Mouse (Mus musculus): Measurements from ENCODE around the gene Gucy2c. TPM values are rescaled to one million over a fixed set of nuclear protein-coding genes. Genes with fewer than 3 reads are reported as not detected.
"Not testable (repeated sequence)": the region's sequence is repeated elsewhere in the genome, so short reads cannot be mapped to it uniquely, and the experiment has no call there.

The Gucy2c gene
- total RNA-seq, 2 experiments from 2014 or later, result 0.39 to 0.41 TPM

- intact Hi-C loops (cut with DNase I), result no loop called here
- no peak for DNase-seq (ENCODE audit: extremely low spot score in 1 of 2, low spot score in 2 of 2)
Measured at GRCm38 (mm10) chr6:136805409-136805775, 23.8 kb upstream of the Gucy2c start.

- DNase-seq (ENCODE audit: extremely low spot score in 1 of 2, low spot score in 2 of 2), result no peak
- intact Hi-C loops (cut with DNase I), result no loop called here
Measured at GRCm38 (mm10) chr6:136804705-136805408, 23.3 kb upstream of the Gucy2c start.

GRCm38 (mm10) chr6:136803739-136804633 is 22.4 kb upstream of the Gucy2c start, which contains the start of gene Hist4h4:
Hist4h4 (minus strand) TSS chr6:136804415.
- intact Hi-C loops (cut with DNase I), result no loop called here
- peak; percentile 93 to 98 for DNase-seq (ENCODE audit: extremely low spot score in 1 of 2, low spot score in 2 of 2)

GRCm38 (mm10) chr6:136803093-136803738 is 21.7 kb upstream of the Gucy2c start:
- no peak for DNase-seq (ENCODE audit: extremely low spot score in 1 of 2, low spot score in 2 of 2)
- intact Hi-C loops (cut with DNase I), result no loop called here

- DNase-seq (ENCODE audit: extremely low spot score in 1 of 2, low spot score in 2 of 2), result no peak
- intact Hi-C loops (cut with DNase I), result no loop called here
Measured at GRCm38 (mm10) chr6:136801274-136801673, 19.7 kb upstream of the Gucy2c start.

GRCm38 (mm10) chr6:136800710-136801109 is 19.1 kb upstream of the Gucy2c start:
- intact Hi-C loops (cut with DNase I), result no loop called here

GRCm38 (mm10) chr6:136797874-136798693 is 16.5 kb upstream of the Gucy2c start:
- DNase-seq (ENCODE audit: extremely low spot score in 1 of 2, low spot score in 2 of 2); intact Hi-C loops (cut with DNase I): not testable (repeated sequence)

More at GRCm38 (mm10) chr6:136800710-136801109, 19.1 kb upstream of the Gucy2c start:
- no peak for DNase-seq (ENCODE audit: extremely low spot score in 1 of 2, low spot score in 2 of 2)

GRCm38 (mm10) chr6:136795850-136796249 is 14.3 kb upstream of the Gucy2c start:
- DNase-seq (ENCODE audit: extremely low spot score in 1 of 2, low spot score in 2 of 2), result no peak
- intact Hi-C loops (cut with DNase I), result no loop called here

GRCm38 (mm10) chr6:136795110-136795509 is 13.5 kb upstream of the Gucy2c start:
- DNase-seq (ENCODE audit: extremely low spot score in 1 of 2, low spot score in 2 of 2), result no peak
- intact Hi-C loops (cut with DNase I), result no loop called here

GRCm38 (mm10) chr6:136793831-136794525 is 12.4 kb upstream of the Gucy2c start:
- DNase-seq (ENCODE audit: extremely low spot score in 1 of 2, low spot score in 2 of 2), result no peak
- intact Hi-C loops (cut with DNase I), result no loop called here

- intact Hi-C loops (cut with DNase I), result no loop called here
- no peak for DNase-seq (ENCODE audit: extremely low spot score in 1 of 2, low spot score in 2 of 2)
Measured at GRCm38 (mm10) chr6:136792884-136793758, 11.6 kb upstream of the Gucy2c start.

- peak in 1 of 2 experiments; percentile 37 for DNase-seq (ENCODE audit: extremely low spot score in 1 of 2, low spot score in 2 of 2)
- intact Hi-C loops (cut with DNase I), result no loop called here
Measured at GRCm38 (mm10) chr6:136789391-136789971, 7.9 kb upstream of the Gucy2c start.

GRCm38 (mm10) chr6:136782761-136783160 is 1.2 kb upstream of the Gucy2c start:
- intact Hi-C loops (cut with DNase I), result no loop called here
- DNase-seq (ENCODE audit: extremely low spot score in 1 of 2, low spot score in 2 of 2), result peak in 1 of 2 experiments; percentile 40

- no peak for DNase-seq (ENCODE audit: extremely low spot score in 1 of 2, low spot score in 2 of 2)
- intact Hi-C loops (cut with DNase I), result no loop called here
Measured at GRCm38 (mm10) chr6:136782146-136782545, 581 bp upstream of the Gucy2c start.

GRCm38 (mm10) chr6:136776392-136776791 is 5.2 kb downstream of the Gucy2c start:
- no peak for DNase-seq (ENCODE audit: extremely low spot score in 1 of 2, low spot score in 2 of 2)
- intact Hi-C loops (cut with DNase I), result no loop called here

GRCm38 (mm10) chr6:136769859-136770258 is 11.7 kb downstream of the Gucy2c start:
- intact Hi-C loops (cut with DNase I), result no loop called here
- no peak for DNase-seq (ENCODE audit: extremely low spot score in 1 of 2, low spot score in 2 of 2)

GRCm38 (mm10) chr6:136769143-136769542 is 12.4 kb downstream of the Gucy2c start:
- intact Hi-C loops (cut with DNase I), result no loop called here
- DNase-seq (ENCODE audit: extremely low spot score in 1 of 2, low spot score in 2 of 2), result peak in 1 of 2 experiments; percentile 18
